Mouse (Mus musculus) heart, postnatal 0 days (tissue): Measurements from ENCODE around the gene Gys1.

Experiments used
- CTCF ChIP-seq: IDR thresholded peaks from 2 replicates; pipeline ENCODE4 v1.5.1; 2016; ENCODE audit warnings: antibody characterized with exemption, control low read depth, low read depth
- EP300 ChIP-seq: IDR thresholded peaks from 2 replicates; pipeline ENCODE4 v1.6.1; 2016; ENCODE audit warnings: antibody characterized with exemption, low read depth

DNA sequence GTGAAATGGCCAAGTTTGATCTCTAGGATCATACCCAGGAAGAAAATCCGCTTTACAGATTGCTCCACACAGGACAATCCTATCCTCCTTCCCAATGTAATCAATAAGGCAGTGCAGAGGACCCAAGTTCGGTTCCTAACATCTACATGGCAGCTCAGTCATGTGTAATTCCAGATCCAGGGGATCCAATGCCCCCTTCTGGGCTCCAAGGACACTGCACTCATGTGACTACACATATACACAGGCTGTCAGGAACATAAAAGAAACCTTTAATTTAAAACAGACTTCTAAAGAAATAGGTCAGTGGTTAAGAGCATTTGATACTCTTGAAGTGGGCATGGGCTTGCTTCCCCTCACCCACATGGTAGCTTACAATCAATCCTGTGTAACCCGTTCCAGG, 48.6 kb upstream of the Gys1 start:
- peak; percentile 17; the same call in 1 of the 2 replicates for TF ChIP-seq CTCF
- no peak for TF ChIP-seq EP300
